Mouse (Mus musculus): ENCODE measurements at regions not wholly inside any gene's neighbourhood (a gene's known extent, or its start where the extent isn't known, plus 50 kb on each side); places are given as distances from the start of the nearest gene placed in this dataset.

- no peak for DNase-seq
Measured at GRCm38 (mm10) chr5:43424551-43425257, 90.6 kb upstream of the C1qtnf7 start.

DNA sequence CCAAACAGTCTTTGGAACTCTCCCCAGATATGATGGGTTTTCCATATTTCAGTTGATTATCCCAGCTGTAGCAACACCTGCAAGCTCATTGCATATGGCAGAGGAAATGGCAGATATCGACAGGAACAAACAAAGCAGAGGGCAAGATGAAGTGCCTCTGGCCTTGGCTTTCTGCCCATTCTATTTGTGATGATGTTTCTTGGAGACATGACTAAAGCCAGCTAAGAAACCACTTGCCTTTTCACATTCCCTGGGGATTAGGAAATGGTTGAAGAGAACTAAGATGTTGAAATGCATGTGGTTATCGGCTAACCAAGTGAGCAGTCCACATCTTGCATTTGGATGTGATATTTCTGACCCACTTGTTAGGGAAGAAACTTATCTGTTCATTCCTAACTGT lies 82.0 kb upstream of the C1qtnf7 start:
- DNase-seq = no peak

DNA sequence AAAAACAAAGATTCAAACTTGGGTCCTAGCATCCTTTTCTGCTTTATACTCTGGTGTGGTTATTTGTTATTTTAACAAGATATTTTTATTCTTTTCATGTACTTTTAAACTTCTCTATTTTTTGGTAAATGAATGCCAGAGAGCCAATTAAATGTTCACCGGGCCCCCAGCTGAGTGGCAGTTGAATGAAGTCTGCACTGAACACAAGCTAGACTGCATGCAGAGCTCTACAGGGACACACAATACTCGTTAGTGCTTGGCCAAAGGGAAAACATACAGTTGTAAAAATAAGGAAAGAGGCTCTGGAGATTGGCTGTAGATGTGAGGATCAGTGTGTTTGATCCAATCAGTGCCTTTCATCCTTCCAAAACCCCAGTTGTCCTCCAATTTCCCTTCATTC lies 76.1 kb upstream of the C1qtnf7 start:
- DNase-seq = no peak

DNA sequence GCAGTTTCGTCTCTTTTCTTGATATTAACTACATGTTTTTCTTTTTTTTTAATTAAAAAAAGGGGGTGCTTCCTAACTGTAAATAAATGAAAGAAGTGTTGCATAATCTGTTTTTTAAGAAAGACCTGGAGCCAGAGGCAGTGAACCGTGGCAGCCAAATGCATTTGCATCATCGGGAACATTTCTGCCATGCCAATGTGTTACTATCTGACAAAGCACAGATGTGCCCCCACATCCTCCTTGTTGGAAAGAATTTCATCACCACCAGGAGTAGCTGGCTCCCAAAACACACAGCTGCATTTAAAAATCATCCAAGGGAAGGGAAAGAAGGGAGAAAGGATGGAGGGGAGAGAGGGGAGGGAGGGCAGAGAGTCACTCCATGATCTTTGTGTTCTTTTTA lies 74.0 kb upstream of the C1qtnf7 start:
- no peak for DNase-seq

DNA sequence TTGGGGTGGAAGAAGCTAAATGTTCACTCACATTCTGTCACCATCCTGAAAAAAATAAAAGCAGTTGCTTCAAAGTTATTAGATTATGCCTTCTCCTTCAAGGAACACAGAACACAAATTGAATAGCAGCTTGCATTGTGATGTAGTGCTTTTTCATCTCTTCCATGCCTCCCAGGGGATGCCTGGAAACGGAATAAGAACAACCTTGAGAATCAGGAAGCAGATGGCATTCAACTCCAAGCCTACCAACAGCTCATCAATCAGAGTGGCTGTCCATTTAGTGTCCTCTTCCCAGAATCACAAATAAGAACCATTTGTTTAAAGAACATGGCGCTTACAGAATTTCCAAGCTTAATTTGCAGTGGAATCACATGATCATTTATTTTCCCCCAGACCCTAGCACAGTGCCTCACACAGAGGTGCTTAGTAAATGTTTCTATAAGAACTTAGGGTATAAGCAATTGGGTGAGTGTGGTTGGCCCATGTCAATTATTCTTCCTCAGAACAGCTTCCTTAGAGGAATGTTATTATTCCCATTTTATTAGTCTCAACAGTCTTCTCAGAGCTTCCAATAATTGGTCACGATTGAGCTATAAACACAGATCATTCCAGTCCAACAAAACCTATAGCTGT lies 70.6 kb upstream of the C1qtnf7 start:
- DNase-seq = no peak

- DNase-seq = no peak
Measured at GRCm38 (mm10) chr5:43445620-43446019, 69.7 kb upstream of the C1qtnf7 start.

DNA sequence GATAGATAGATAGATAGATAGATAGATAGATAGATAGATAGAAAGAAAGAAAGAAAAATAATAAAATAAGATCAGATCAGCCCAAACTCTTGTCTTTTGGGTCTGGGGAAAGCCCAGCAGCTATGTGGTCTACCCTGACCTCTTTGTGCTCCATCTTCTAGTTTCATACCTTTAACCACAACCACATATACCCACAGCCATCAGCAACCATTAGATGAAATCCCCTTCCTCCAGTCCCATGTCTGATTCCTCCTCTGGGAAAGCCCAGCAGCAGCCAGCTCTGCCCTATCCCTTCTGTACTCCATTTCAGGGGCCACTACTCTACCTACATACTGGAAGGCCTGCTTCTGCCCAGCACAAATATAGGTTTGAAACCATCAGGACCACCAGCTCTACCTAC lies 69.0 kb upstream of the C1qtnf7 start:
- DNase-seq = no peak

DNA sequence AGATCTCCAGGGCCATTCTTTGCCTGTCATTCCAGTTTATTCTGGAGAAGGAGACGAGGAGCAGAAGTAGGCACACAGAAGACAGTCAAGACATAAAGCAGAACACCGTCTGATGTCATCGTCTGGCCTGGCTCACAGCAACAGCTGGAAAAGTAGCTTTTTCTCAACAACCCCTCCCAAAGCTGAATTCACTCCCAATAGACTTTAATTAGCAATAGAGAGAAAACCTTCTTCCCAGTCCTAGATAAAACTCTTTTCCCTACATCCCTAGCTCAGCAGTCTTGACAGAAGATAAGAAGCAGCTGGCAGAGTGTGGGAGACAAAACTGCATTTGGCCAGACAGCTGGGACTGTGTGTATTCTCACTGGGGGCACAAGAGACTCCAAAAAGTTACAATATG lies 59.3 kb upstream of the C1qtnf7 start:
- DNase-seq = no peak

DNA sequence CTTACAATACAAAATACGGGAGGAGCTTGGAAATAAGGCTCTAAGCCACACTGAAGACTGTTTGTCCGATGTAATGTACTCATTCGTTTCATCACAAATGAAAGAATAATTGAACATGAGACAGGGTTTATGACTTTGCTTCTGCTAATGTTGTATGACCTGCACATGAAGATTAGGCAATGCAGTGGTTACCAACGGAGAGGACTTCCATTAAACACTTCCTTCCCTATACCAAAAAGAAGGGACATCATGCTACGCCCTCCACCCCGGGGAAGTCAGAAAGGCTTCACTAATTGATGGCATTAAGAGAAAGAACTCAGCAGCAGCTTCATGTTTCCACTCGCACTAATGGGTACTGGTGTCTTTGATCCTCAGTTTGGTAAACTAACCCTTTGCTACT lies 57.6 kb upstream of the C1qtnf7 start:
- no peak for DNase-seq

- DNase-seq = no peak
Measured at GRCm38 (mm10) chr5:43461987-43462715, 53.2 kb upstream of the C1qtnf7 start.

Measured in right cerebral cortex, postnatal 4 days (tissue).